Mouse (Mus musculus) gastrocnemius, adult 18-20 months (tissue): Measurements from ENCODE around the gene Gm47289. TPM values are rescaled to one million over a fixed set of nuclear protein-coding genes. Genes with fewer than 3 reads are reported as not detected.

ENCODE experiments used
- DNase-seq: peaks from one replicate; pipeline ENCODE4 v3.0.0; 2021; ENCODE audit warnings: low spot score
- long read RNA-seq, 2 experiments: library from polyadenylated mRNA; stranded (forward); transcript quantifications; one replicate each; pipeline ENCODE4 v2.0.0; 2021
- total RNA-seq, 2 experiments: library from RNA; stranded (reverse); gene quantifications; 2 replicates each; pipeline ENCODE4 v1.2.3; 2021

Gm47289 gene
- not detected for total RNA-seq
- long read RNA-seq, experiment 1, result 0 reads
- long read RNA-seq, experiment 2, result 0 reads

GRCm38 (mm10) chr9:119158861-119159260 is at the start of gene Gm47289:
Gene Gm47289 (plus strand): TSS chr9:119159161.
- DNase-seq, result no peak

GRCm38 (mm10) chr9:119109685-119110353 is 49.1 kb upstream of the Gm47289 start:
- DNase-seq, result no peak

- peak; percentile 64 for DNase-seq
These were observed 48.3 kb upstream of the Gm47289 start for GRCm38 (mm10) chr9:119110640-119111039.

GRCm38 (mm10) chr9:119114911-119115310 is 44.0 kb upstream of the Gm47289 start:
- DNase-seq, result no peak

- no peak for DNase-seq
These were observed 39.4 kb upstream of the Gm47289 start for GRCm38 (mm10) chr9:119119409-119120167.

GRCm38 (mm10) chr9:119120168-119120560 is 38.8 kb upstream of the Gm47289 start:
- DNase-seq, result no peak

GRCm38 (mm10) chr9:119122596-119123369 is 36.2 kb upstream of the Gm47289 start:
- no peak for DNase-seq

GRCm38 (mm10) chr9:119128436-119129181 is 30.4 kb upstream of the Gm47289 start:
- DNase-seq, result no peak

- no peak for DNase-seq
These were observed 28.3 kb upstream of the Gm47289 start for GRCm38 (mm10) chr9:119130692-119131091.

GRCm38 (mm10) chr9:119138836-119139235 is 20.1 kb upstream of the Gm47289 start:
- no peak for DNase-seq

GRCm38 (mm10) chr9:119142066-119142465 is 16.9 kb upstream of the Gm47289 start:
- DNase-seq, result no peak

- no peak for DNase-seq
These were observed 15.6 kb upstream of the Gm47289 start for GRCm38 (mm10) chr9:119143372-119143771.

GRCm38 (mm10) chr9:119144696-119145095 is 14.3 kb upstream of the Gm47289 start:
- DNase-seq, result no peak

- DNase-seq, result no peak
These were observed 13.8 kb upstream of the Gm47289 start for GRCm38 (mm10) chr9:119145137-119145536.

GRCm38 (mm10) chr9:119145638-119146037 is 13.3 kb upstream of the Gm47289 start:
- DNase-seq, result no peak

- no peak for DNase-seq
These were observed 12.7 kb upstream of the Gm47289 start for GRCm38 (mm10) chr9:119146098-119146770.

- DNase-seq, result peak; percentile 12
These were observed 9.4 kb upstream of the Gm47289 start for GRCm38 (mm10) chr9:119149601-119150000.

GRCm38 (mm10) chr9:119151751-119152150 is 7.2 kb upstream of the Gm47289 start:
- no peak for DNase-seq

- no peak for DNase-seq
These were observed 3.5 kb upstream of the Gm47289 start for GRCm38 (mm10) chr9:119155416-119155815.

- DNase-seq, result no peak
These were observed 3.1 kb upstream of the Gm47289 start for GRCm38 (mm10) chr9:119155826-119156225.
